Mouse (Mus musculus) G1E (cell line): ENCODE measurements around the gene Trappc6a. TPM values are rescaled to one million over a fixed set of nuclear protein-coding genes. Genes with fewer than 3 reads are reported as not detected.
A peak's percentile ranks its signal among the peaks of the same experiment; 100 is the strongest.

Experiments
- ATAC-seq: 2 replicates; pipeline ENCODE4 v1.8.0; 2016; ENCODE audit warnings: mild to moderate bottlenecking; ENCODE audit not compliant: insufficient number of reproducible peaks, poor library complexity, low FRiP score, severe bottlenecking; ENCODE audit errors: extremely low read depth
- DNase-seq: peaks from one replicate; pipeline ENCODE4 v3.0.0; 2012; ENCODE audit warnings: low spot score
- H3K27me3 ChIP-seq: 2 replicates; pipeline ENCODE4 v1.6.1; 2012; ENCODE audit warnings: mild to moderate bottlenecking, low read length, inconsistent platforms; ENCODE audit not compliant: insufficient read depth
- H3K36me3 ChIP-seq: replicated peaks from 2 replicates; pipeline ENCODE3; 2012; ENCODE audit warnings: mild to moderate bottlenecking, inconsistent platforms
- H3K4me1 ChIP-seq: 2 replicates; pipeline ENCODE4 v1.6.1; 2012; ENCODE audit warnings: low read depth, low read length, inconsistent platforms, mixed read lengths; ENCODE audit not compliant: insufficient read depth
- H3K4me3 ChIP-seq: 2 replicates; pipeline ENCODE4 v1.5.1; 2012; ENCODE audit warnings: low read depth, mild to moderate bottlenecking, inconsistent platforms, low read length, moderate library complexity, mixed read lengths
- H3K9me3 ChIP-seq: replicated peaks from 2 replicates; pipeline ENCODE4 v1.6.1; 2012; ENCODE audit warnings: inconsistent platforms
- CTCF ChIP-seq: IDR thresholded peaks from 2 replicates; pipeline ENCODE4 v1.5.1; 2012; ENCODE audit warnings: low read depth, low read length, inconsistent platforms, mixed read lengths
- GATA1 ChIP-seq: IDR thresholded peaks from 2 replicates; pipeline ENCODE4 v1.6.1; 2012; ENCODE audit warnings: borderline replicate concordance, low read length, inconsistent platforms, mixed read lengths
- GATA2 ChIP-seq: IDR thresholded peaks from 2 replicates; pipeline ENCODE4 v1.6.1; 2012; ENCODE audit warnings: low read depth, low read length, inconsistent platforms, borderline replicate concordance
- POLR2AphosphoS5 ChIP-seq: IDR thresholded peaks from 2 replicates; pipeline ENCODE4 v1.6.1; 2012; ENCODE audit warnings: low read depth, low read length, inconsistent platforms; ENCODE audit not compliant: insufficient replicate concordance
- TAL1 ChIP-seq: conservative IDR thresholded peaks from 2 replicates; pipeline ENCODE4 v1.6.1; 2012; ENCODE audit warnings: low read depth, low read length, inconsistent platforms, mixed read lengths
- polyA plus RNA-seq: library from polyadenylated mRNA; stranded (reverse); fragments of >175 nt; gene quantifications from 2 replicates; pipeline ENCODE4 v1.2.3, GENCODE M21; 2012
- total RNA-seq, 2 experiments: library from RNA; stranded (forward) in 1 of 2; stranded (reverse) in 1 of 2; fragments of 200-1000 nt in 1 of 2; fragments of >200 nt in 1 of 2; fragmentation: Nextera tagmentation in 1 of 2; gene quantifications; 2 replicates each; pipeline ENCODE4 v1.2.3; 2014 to 2017

Gene Trappc6a
- 87.2 and 92.8 TPM in 2 replicates for total RNA-seq (2014; fragmentation: Nextera tagmentation)
- total RNA-seq (2017): 141 and 200 TPM in 2 replicates
- polyA plus RNA-seq: 537 and 654 TPM in 2 replicates

DNA sequence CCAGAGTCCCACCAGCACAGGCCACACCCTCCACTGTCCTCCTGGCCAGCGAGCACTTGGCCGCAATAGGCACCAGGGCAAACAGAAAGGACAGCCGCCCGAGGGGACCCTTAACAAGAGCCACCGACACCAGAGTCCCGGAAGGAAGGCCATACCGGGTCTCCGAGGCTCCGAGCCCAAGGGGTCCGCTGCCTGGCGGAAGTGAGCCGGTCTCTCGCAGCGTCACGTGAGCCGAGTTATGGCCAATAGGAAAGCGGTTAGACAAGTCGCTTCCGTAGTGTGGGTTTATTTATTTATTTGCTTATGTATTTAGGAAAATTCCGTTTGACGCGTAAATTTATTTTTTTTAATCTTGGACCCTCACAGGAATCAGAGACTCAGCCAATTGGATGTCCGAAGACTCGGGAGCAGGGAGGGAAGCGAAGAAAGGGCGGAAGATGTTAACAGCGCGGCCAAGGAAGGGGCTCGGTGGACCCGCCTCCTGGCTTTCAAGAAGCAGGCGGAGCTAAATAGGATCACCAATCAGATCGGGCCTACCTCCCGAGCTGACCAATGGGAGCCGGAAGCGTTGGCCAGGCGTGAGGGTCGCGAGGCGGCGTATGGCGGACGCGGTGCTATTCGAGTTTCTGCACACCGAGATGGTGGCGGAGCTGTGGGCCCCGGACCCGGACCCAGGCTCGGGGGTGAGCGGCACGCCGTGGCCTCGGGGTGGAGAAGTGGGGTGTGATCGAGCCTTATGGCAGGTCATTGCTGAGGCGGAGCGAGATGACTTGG lies at the start of gene Trappc6a, which contains the start of gene Bloc1s3:
TSS of gene Trappc6a (plus strand) at position 246 of the 774 bp plus-strand sequence.
TSS of gene Bloc1s3 (minus strand) at position 218 of the 774 bp plus-strand sequence.
- peaks cover 42% of the 10 kb centered on the region for H3K4me1 ChIP-seq

DNA sequence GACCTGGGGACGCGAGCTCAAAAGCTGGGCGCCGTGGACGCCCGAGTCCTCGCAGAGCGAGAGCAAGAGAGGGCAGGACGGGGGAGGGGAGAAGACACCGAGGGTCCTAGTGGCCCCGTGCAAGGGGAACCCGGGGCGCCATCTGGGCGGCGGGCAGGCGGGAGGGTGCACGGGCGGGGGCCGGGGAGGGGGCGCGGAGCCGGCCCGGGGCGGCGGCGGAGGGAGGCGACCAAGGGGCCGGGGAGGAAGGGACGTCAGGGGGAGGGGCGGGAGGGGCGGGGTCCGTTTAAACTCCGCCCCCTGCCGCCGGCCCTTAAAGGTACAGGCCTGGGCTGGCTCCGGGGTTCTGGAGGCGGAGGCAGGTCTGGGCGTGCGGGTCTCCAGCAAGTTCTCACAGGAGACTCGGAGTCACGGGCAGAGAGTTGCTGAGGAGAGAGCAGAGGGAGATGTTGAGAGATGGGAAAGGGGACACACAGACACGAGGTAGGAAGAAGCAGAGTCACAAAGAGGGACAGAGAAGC lies 49.5 kb upstream of the Trappc6a start, which contains the start of gene Mark4:
TSS of gene Mark4 (minus strand) at position 231 of the 521 bp plus-strand sequence.
- Histone ChIP-seq H3K4me3 (peak within 1 kb of the TSS; percentile 81), H3K9me3 (no peaks in the 10 kb centered on the region), H3K4me1 (peaks cover 52% of the 10 kb centered on the region), H3K27me3 (peaks cover 17% of the 10 kb centered on the region), H3K36me3 (peaks cover 28% of the 10 kb centered on the region)
- no peak for TF ChIP-seq GATA1
- no peak for TF ChIP-seq POLR2AphosphoS5
- no peak for TF ChIP-seq CTCF
- no peak for TF ChIP-seq TAL1
- TF ChIP-seq GATA2: no peak
- peak; percentile 64 for ATAC-seq
- peak; percentile 97 for DNase-seq

More for the DNA sequence above, at the start of gene Trappc6a, which contains the start of gene Bloc1s3:
- ATAC-seq (peak; percentile 91), DNase-seq (peak; percentile 99)
- Histone ChIP-seq H3K27me3 (no peaks in the 10 kb centered on the region), H3K4me3 (peak within 1 kb of the TSS; percentile 92), H3K36me3 (peaks cover 51% of the 10 kb centered on the region), H3K9me3 (no peaks in the 10 kb centered on the region)
- TF ChIP-seq TAL1: no peak
- TF ChIP-seq POLR2AphosphoS5: 0 out of 2 replicates have a peak, but pooled peaks have one; percentile 60
- no peak for TF ChIP-seq GATA2
- TF ChIP-seq GATA1: no peak

DNA sequence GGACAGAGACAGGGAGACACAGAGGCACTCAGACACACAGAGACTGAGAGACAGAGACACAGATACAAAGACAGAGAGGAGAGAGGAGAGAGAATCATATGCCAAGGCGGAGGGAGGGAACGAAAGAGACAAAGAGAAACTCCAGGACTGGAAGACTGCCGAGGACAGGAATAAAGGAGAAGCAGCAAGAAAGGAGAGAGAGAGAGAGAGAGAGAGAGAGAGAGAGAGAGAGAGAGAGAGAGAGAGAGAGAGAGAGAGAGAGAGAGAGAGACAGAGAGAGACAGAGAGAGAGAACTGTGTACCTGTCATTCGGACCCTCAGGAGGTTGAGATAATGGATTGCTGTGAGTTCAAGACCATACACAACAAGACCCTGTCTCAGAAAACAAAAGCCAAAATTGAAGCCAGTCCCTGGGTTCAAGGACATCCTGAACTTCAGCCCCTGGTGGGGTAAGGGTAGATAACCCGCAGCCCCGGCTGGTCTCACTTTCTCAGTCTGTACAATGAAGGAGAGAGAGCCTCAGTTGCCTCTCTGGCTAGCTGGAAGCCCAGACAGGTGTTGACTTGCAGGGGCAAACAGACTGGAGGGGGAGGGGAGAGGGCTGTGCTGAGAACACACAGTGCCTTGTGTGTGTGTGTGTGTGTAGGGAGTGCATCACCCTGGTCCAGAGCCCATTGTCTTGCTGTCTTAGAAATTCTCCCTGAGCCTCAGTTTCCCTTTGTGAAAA lies 48.9 kb upstream of the Trappc6a start:
- H3K4me3 ChIP-seq: peak overlapping the region; percentile 81; the same call in 1 of the 2 replicates
- TF ChIP-seq GATA1 (no peak), POLR2AphosphoS5 (no peak), CTCF (no peak), TAL1 (no peak), GATA2 (no peak)
- no peak for ATAC-seq
- H3K4me1 ChIP-seq: peaks cover 52% of the 10 kb centered on the region
- peaks cover 25% of the 10 kb centered on the region for H3K36me3 ChIP-seq
- no peak for DNase-seq
- H3K9me3 ChIP-seq: no peaks in the 10 kb centered on the region
- peaks cover 20% of the 10 kb centered on the region for H3K27me3 ChIP-seq

DNA sequence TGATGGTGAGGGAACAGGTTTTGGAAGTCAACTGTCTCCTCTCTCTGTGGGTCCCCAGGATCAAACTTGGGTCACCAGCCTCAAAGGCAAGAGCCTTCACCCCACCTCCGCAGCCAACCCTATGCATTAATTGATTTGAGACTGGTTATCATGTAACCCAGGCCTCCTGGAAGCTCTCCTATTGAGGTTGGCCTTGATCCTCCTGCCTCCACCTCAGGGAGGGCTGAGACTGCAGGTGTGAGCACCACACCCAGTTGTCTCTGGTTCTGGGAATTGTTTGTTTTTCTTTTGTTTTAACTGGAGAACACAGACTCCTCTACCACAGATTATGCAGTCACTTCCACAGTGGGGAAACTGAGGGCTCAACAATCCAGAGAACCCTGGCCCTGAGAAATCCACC lies 47.7 kb upstream of the Trappc6a start:
- ATAC-seq: no peak
- H3K4me3 ChIP-seq: no peak overlapping the region
- no peaks in the 10 kb centered on the region for H3K9me3 ChIP-seq
- peaks cover 44% of the 10 kb centered on the region for H3K4me1 ChIP-seq
- no peak for TF ChIP-seq GATA1
- no peak for TF ChIP-seq CTCF
- no peak for TF ChIP-seq GATA2
- TF ChIP-seq POLR2AphosphoS5: no peak
- no peak for TF ChIP-seq TAL1
- peaks cover 32% of the 10 kb centered on the region for H3K27me3 ChIP-seq
- no peak for DNase-seq
- H3K36me3 ChIP-seq: peaks cover 17% of the 10 kb centered on the region

- Histone ChIP-seq H3K4me1 (peaks cover 36% of the 10 kb centered on the region), H3K9me3 (no peaks in the 10 kb centered on the region), H3K27me3 (peaks cover 34% of the 10 kb centered on the region), H3K4me3 (no peak overlapping the region), H3K36me3 (peaks cover 8% of the 10 kb centered on the region)
- ATAC-seq (no peak), DNase-seq (peak; percentile 38)
- TF ChIP-seq CTCF (peak; percentile 90), TAL1 (no peak), GATA1 (no peak)
Observed at GRCm38 (mm10) chr7:19461488-19461887, 46.7 kb upstream of the Trappc6a start.

DNA sequence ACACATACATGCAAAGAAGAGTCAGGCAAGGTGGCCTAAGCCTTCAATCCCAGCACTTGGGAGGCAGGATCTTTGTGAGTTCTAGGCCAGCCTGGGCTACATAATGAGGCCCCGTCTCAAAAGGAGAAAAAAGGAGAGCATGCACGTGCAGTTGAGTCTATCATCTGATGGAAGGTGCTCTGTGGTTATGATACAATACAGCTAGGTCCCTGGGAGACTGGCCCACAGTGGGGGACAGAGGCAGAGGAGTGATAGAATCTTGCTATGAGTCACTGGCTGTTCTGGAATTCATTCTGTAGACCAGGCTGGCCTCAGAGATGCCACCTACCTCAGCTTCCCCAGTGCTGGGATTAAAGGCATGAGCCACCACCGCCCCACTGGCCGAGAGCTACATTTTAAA lies 45.8 kb upstream of the Trappc6a start:
- Histone ChIP-seq H3K27me3 (peaks cover 37% of the 10 kb centered on the region), H3K4me3 (no peak overlapping the region), H3K4me1 (peaks cover 27% of the 10 kb centered on the region), H3K9me3 (no peaks in the 10 kb centered on the region), H3K36me3 (no peaks in the 10 kb centered on the region)
- no peak for ATAC-seq
- TF ChIP-seq POLR2AphosphoS5 (no peak), TAL1 (no peak)
- DNase-seq: no peak
